Mouse (Mus musculus) kidney, embryonic 16.5 days (tissue): Measurements from ENCODE around the gene Ralgps1. TPM values are rescaled to one million over a fixed set of nuclear protein-coding genes. Genes with fewer than 3 reads are reported as not detected.
A peak's percentile ranks its signal among the peaks of the same experiment; 100 is the strongest.

Source experiments
- ATAC-seq: fragments of 200-750 bp; cut with Nextera tagmentation; 2 replicates; pipeline ENCODE4 v1.8.0; 2017; ENCODE audit warnings: moderate TSS enrichment; ENCODE audit not compliant: low FRiP score, low TSS enrichment
- H3K27ac ChIP-seq: fragments of 300-500 bp; sonication (generic); 2 replicates; pipeline ENCODE4 v1.5.1; 2014; ENCODE audit warnings: low read length
- H3K27me3 ChIP-seq: fragments of 300-500 bp; sonication (generic); 2 replicates; pipeline ENCODE4 v1.6.1; 2014; ENCODE audit warnings: low read length, control low read depth, mixed read lengths; ENCODE audit not compliant: insufficient read depth
- H3K36me3 ChIP-seq: fragments of 300-500 bp; sonication (generic); 2 replicates; pipeline ENCODE4 v1.6.1; 2014; ENCODE audit warnings: low read length, control low read depth, mixed read lengths; ENCODE audit not compliant: insufficient read depth
- H3K4me1 ChIP-seq: fragments of 300-500 bp; sonication (generic); 2 replicates; pipeline ENCODE4 v1.6.1; 2014; ENCODE audit warnings: low read length, control low read depth, mixed read lengths; ENCODE audit not compliant: insufficient read depth
- H3K4me2 ChIP-seq: fragments of 300-500 bp; sonication (generic); replicated peaks from 2 replicates; pipeline ENCODE4 v1.6.1; 2014; ENCODE audit warnings: low read depth, low read length
- H3K4me3 ChIP-seq: fragments of 300-500 bp; sonication (generic); 2 replicates; pipeline ENCODE4 v1.5.1; 2014; ENCODE audit warnings: mild to moderate bottlenecking, low read length
- H3K9ac ChIP-seq: fragments of 300-500 bp; sonication (generic); replicated peaks from 2 replicates; pipeline ENCODE4 v1.6.1; 2014; ENCODE audit warnings: low read length
- H3K9me3 ChIP-seq: fragments of 300-500 bp; sonication (generic); 2 replicates; pipeline ENCODE4 v1.6.1; 2016; ENCODE audit warnings: low read length, control low read depth
- WGBS: fragments of 180-500 bp; shearing (Covaris S2); extraction: QIAGEN DNeasy Blood & Tissue Kit; methylation state at CpG from one replicate; pipeline ENCODE4 v1.1.7; 2014; 5-methylcytosine and 5-hydroxymethylcytosine counted together
- polyA plus RNA-seq: library from polyadenylated mRNA; unstranded; fragments of >200 nt; fragmentation: Nextera tagmentation; extraction: Ambion mirVana; gene quantifications from 2 replicates; pipeline ENCODE4 v1.2.1, GENCODE M21; 2015

Ralgps1 gene
- polyA plus RNA-seq, 1 experiment from 2014 or later: 5.2 TPM

- no peak overlapping the region for H3K4me2 ChIP-seq
- no peak for ATAC-seq
Measured at GRCm38 (mm10) chr2:33349581-33349980, 21.7 kb downstream of the Ralgps1 start.

GRCm38 (mm10) chr2:33349081-33349480 lies 22.2 kb downstream of the Ralgps1 start:
- peak; percentile 69 for ATAC-seq
- 27% methylated on average over 2 of the region's 2 CpGs for WGBS
- Histone ChIP-seq H3K4me1 (peaks cover 7% of the 10 kb centered on the region), H3K27me3 (no peaks in the 10 kb centered on the region), H3K9ac (no peak overlapping the region), H3K4me2 (no peak overlapping the region), H3K4me3 (no peak overlapping the region), H3K9me3 (no peaks in the 10 kb centered on the region), H3K27ac (no peak overlapping the region), H3K36me3 (no peaks in the 10 kb centered on the region)

More at GRCm38 (mm10) chr2:33349581-33349980, 21.7 kb downstream of the Ralgps1 start:
- no peaks in the 10 kb centered on the region for H3K36me3 ChIP-seq
- H3K4me3 ChIP-seq: no peak overlapping the region
- no peak overlapping the region for H3K27ac ChIP-seq
- H3K27me3 ChIP-seq: no peaks in the 10 kb centered on the region
- no peak overlapping the region for H3K9ac ChIP-seq
- peaks cover 9% of the 10 kb centered on the region for H3K4me1 ChIP-seq
- 52% methylated on average over 2 of the region's 2 CpGs for WGBS
- no peaks in the 10 kb centered on the region for H3K9me3 ChIP-seq

GRCm38 (mm10) chr2:33348260-33348659 lies 23.0 kb downstream of the Ralgps1 start:
- WGBS: 86% methylated on average over 3 of the region's 3 CpGs
- Histone ChIP-seq H3K9ac (no peak overlapping the region), H3K27ac (no peak overlapping the region), H3K4me2 (no peak overlapping the region), H3K27me3 (no peaks in the 10 kb centered on the region), H3K36me3 (no peaks in the 10 kb centered on the region), H3K4me1 (peaks cover 3% of the 10 kb centered on the region; the same call in 1 of the 2 replicates), H3K4me3 (no peak overlapping the region), H3K9me3 (no peaks in the 10 kb centered on the region)
- ATAC-seq: no peak

- H3K9ac ChIP-seq: no peak overlapping the region
- no peak for ATAC-seq
- H3K27ac ChIP-seq: no peak overlapping the region
- no peak overlapping the region for H3K4me3 ChIP-seq
- no peaks in the 10 kb centered on the region for H3K36me3 ChIP-seq
- 28% methylated on average over 3 of the region's 3 CpGs for WGBS
- no peaks in the 10 kb centered on the region for H3K9me3 ChIP-seq
- peaks cover 3% of the 10 kb centered on the region; the same call in 1 of the 2 replicates for H3K4me1 ChIP-seq
- H3K27me3 ChIP-seq: no peaks in the 10 kb centered on the region
- H3K4me2 ChIP-seq: no peak overlapping the region
Measured at GRCm38 (mm10) chr2:33347607-33348006, 23.7 kb downstream of the Ralgps1 start.

- no peaks in the 10 kb centered on the region for H3K9me3 ChIP-seq
- ATAC-seq: no peak
- no peak overlapping the region for H3K27ac ChIP-seq
- H3K4me2 ChIP-seq: no peak overlapping the region
- no peak overlapping the region for H3K9ac ChIP-seq
- no peaks in the 10 kb centered on the region for H3K36me3 ChIP-seq
- H3K4me3 ChIP-seq: no peak overlapping the region
- H3K4me1 ChIP-seq: peaks cover 3% of the 10 kb centered on the region; the same call in 1 of the 2 replicates
- H3K27me3 ChIP-seq: no peaks in the 10 kb centered on the region
- 85% methylated on average over 5 of the region's 5 CpGs for WGBS
Measured at GRCm38 (mm10) chr2:33346749-33347148, 24.5 kb downstream of the Ralgps1 start.

GRCm38 (mm10) chr2:33345956-33346355 lies 25.3 kb downstream of the Ralgps1 start:
- H3K4me3 ChIP-seq: no peak overlapping the region
- H3K4me2 ChIP-seq: no peak overlapping the region
- H3K4me1 ChIP-seq: peaks cover 3% of the 10 kb centered on the region; the same call in 1 of the 2 replicates
- ATAC-seq: no peak
- H3K9ac ChIP-seq: no peak overlapping the region
- no peaks in the 10 kb centered on the region for H3K27me3 ChIP-seq
- H3K9me3 ChIP-seq: no peaks in the 10 kb centered on the region
- 63% methylated on average over 4 of the region's 4 CpGs for WGBS
- H3K27ac ChIP-seq: no peak overlapping the region
- H3K36me3 ChIP-seq: no peaks in the 10 kb centered on the region

GRCm38 (mm10) chr2:33345475-33345874 lies 25.8 kb downstream of the Ralgps1 start:
- no peak overlapping the region for H3K27ac ChIP-seq
- 62% methylated on average over 6 of the region's 6 CpGs for WGBS
- H3K4me3 ChIP-seq: no peak overlapping the region
- no peak for ATAC-seq
- H3K9me3 ChIP-seq: no peaks in the 10 kb centered on the region
- H3K9ac ChIP-seq: no peak overlapping the region
- no peaks in the 10 kb centered on the region for H3K36me3 ChIP-seq
- peaks cover 3% of the 10 kb centered on the region; the same call in 1 of the 2 replicates for H3K4me1 ChIP-seq
- no peaks in the 10 kb centered on the region for H3K27me3 ChIP-seq
- no peak overlapping the region for H3K4me2 ChIP-seq

- WGBS: 71% methylated on average over 3 of the region's 3 CpGs
- no peak for ATAC-seq
Measured at GRCm38 (mm10) chr2:33343413-33343812, 27.9 kb downstream of the Ralgps1 start.

GRCm38 (mm10) chr2:33342148-33342547 lies 29.1 kb downstream of the Ralgps1 start:
- Histone ChIP-seq H3K4me1 (no peaks in the 10 kb centered on the region), H3K27ac (no peak overlapping the region), H3K9ac (no peak overlapping the region), H3K27me3 (no peaks in the 10 kb centered on the region), H3K36me3 (no peaks in the 10 kb centered on the region), H3K4me2 (no peak overlapping the region), H3K4me3 (no peak overlapping the region), H3K9me3 (no peaks in the 10 kb centered on the region)
- WGBS: 95% methylated on average over 4 of the region's 4 CpGs
- no peak for ATAC-seq

More at GRCm38 (mm10) chr2:33343413-33343812, 27.9 kb downstream of the Ralgps1 start:
- no peak overlapping the region for H3K4me3 ChIP-seq
- no peaks in the 10 kb centered on the region for H3K36me3 ChIP-seq
- no peak overlapping the region for H3K4me2 ChIP-seq
- no peak overlapping the region for H3K9ac ChIP-seq
- no peaks in the 10 kb centered on the region for H3K4me1 ChIP-seq
- H3K9me3 ChIP-seq: no peaks in the 10 kb centered on the region
- no peaks in the 10 kb centered on the region for H3K27me3 ChIP-seq
- no peak overlapping the region for H3K27ac ChIP-seq

GRCm38 (mm10) chr2:33335789-33336188 lies 35.5 kb downstream of the Ralgps1 start:
- Histone ChIP-seq H3K9me3 (peaks cover 8% of the 10 kb centered on the region; the same call in 1 of the 2 replicates), H3K27me3 (no peaks in the 10 kb centered on the region), H3K4me2 (no peak overlapping the region), H3K9ac (no peak overlapping the region), H3K27ac (no peak overlapping the region), H3K36me3 (peaks cover 12% of the 10 kb centered on the region), H3K4me1 (no peaks in the 10 kb centered on the region), H3K4me3 (no peak overlapping the region)
- ATAC-seq: no peak
